Mouse (Mus musculus) ES-E14 (cell line): Measurements from ENCODE around the gene Zfp512b. TPM values are rescaled to one million over a fixed set of nuclear protein-coding genes. Genes with fewer than 3 reads are reported as not detected.

Source experiments
- DNase-seq: peaks from one replicate; pipeline ENCODE4 v3.0.0-alpha.2; 2013; ENCODE audit warnings: low read depth, low spot score
- H3K27ac ChIP-seq: 2 replicates; pipeline ENCODE4 v1.5.1; 2012; ENCODE audit warnings: low read depth, mild to moderate bottlenecking, low read length, moderate library complexity, mixed read lengths; ENCODE audit not compliant: poor library complexity, insufficient read depth, severe bottlenecking
- H3K36me3 ChIP-seq: 2 replicates; pipeline ENCODE4 v1.6.1; 2012; ENCODE audit warnings: mild to moderate bottlenecking, low read length, moderate library complexity, mixed read lengths; ENCODE audit not compliant: control insufficient read depth, poor library complexity, insufficient read depth, severe bottlenecking
- H3K4me1 ChIP-seq, 2 experiments: fragments of 150-350 bp in 1 of 2; sonication (generic) in 1 of 2; 2 replicates each; pipeline ENCODE4 v1.6.1; 2012; ENCODE audit warnings: low read length in 2 of 2, mild to moderate bottlenecking in 1 of 2, mixed read lengths in 1 of 2; ENCODE audit not compliant: control insufficient read depth in 2 of 2, insufficient read depth in 2 of 2, poor library complexity in 1 of 2
- H3K4me3 ChIP-seq, 2 experiments: fragments of 150-350 bp in 1 of 2; sonication (generic) in 1 of 2; 2 replicates each; pipeline ENCODE4 v1.5.1; 2012; ENCODE audit warnings: low read length in 2 of 2, low read depth in 1 of 2, mild to moderate bottlenecking in 1 of 2, mixed read lengths in 1 of 2; ENCODE audit not compliant: insufficient read depth in 1 of 2, poor library complexity in 1 of 2, severe bottlenecking in 1 of 2
- H3K9ac ChIP-seq: 2 replicates; pipeline ENCODE4 v1.6.1; 2012; ENCODE audit warnings: low read depth, mild to moderate bottlenecking, low read length, mixed read lengths; ENCODE audit not compliant: poor library complexity, insufficient read depth, severe bottlenecking
- H3K9me3 ChIP-seq: fragments of 150-350 bp; sonication (generic); 2 replicates; pipeline ENCODE4 v1.6.1; 2012; ENCODE audit warnings: low read depth, mild to moderate bottlenecking, low read length; ENCODE audit not compliant: control insufficient read depth, insufficient read depth
- CHD2 ChIP-seq: IDR thresholded peaks from 2 replicates; pipeline ENCODE4 v1.6.1; 2014; ENCODE audit warnings: mild to moderate bottlenecking, low read depth, low read length, inconsistent platforms
- HCFC1 ChIP-seq: IDR thresholded peaks from 2 replicates; pipeline ENCODE4 v1.6.1; 2012; ENCODE audit warnings: low read length, inconsistent platforms, borderline replicate concordance; ENCODE audit not compliant: insufficient read depth
- MAFK ChIP-seq: IDR thresholded peaks from 2 replicates; pipeline ENCODE4 v1.6.1; 2014; ENCODE audit warnings: mild to moderate bottlenecking, low read depth, low read length, inconsistent platforms; ENCODE audit not compliant: insufficient read depth
- ZC3H11A ChIP-seq: IDR thresholded peaks from 2 replicates; pipeline ENCODE4 v1.6.1; 2012; ENCODE audit warnings: low read depth, mild to moderate bottlenecking, inconsistent platforms, low read length, borderline replicate concordance
- ZNF384 ChIP-seq: IDR thresholded peaks from 2 replicates; pipeline ENCODE4 v1.6.1; 2012; ENCODE audit warnings: low read depth, low read length, inconsistent platforms
- in situ Hi-C, 2 experiments: fragments of 600-800 bp; cut with MboI; formaldehyde crosslinking; loops; one replicate each; pipeline ENCODE4 v1.15.1; 2025; ENCODE audit warnings: low sequenced_read_pairs in 2 of 2, inconsistent platforms in 1 of 2; ENCODE audit not compliant: unreplicated experiment in 2 of 2
- total RNA-seq: library from RNA; depleted of rRNA; stranded (reverse); fragments of 300-350 nt; gene quantifications from 2 replicates; pipeline ENCODE4 v1.2.3, GENCODE M21; 2012

The Zfp512b gene
- total RNA-seq, 1 experiment = 38.2 TPM

GRCm38 (mm10) chr2:181573961-181574360 is 18.6 kb downstream of the Zfp512b start:
- H3K36me3 ChIP-seq = no peaks in the 10 kb centered on the region; the same call in 1 of the 2 replicates
- DNase-seq = no peak
- TF ChIP-seq ZC3H11A = no peak
- TF ChIP-seq ZNF384 = no peak
- TF ChIP-seq HCFC1 = no peak
- no peak for TF ChIP-seq CHD2
- no peak for TF ChIP-seq MAFK

DNA sequence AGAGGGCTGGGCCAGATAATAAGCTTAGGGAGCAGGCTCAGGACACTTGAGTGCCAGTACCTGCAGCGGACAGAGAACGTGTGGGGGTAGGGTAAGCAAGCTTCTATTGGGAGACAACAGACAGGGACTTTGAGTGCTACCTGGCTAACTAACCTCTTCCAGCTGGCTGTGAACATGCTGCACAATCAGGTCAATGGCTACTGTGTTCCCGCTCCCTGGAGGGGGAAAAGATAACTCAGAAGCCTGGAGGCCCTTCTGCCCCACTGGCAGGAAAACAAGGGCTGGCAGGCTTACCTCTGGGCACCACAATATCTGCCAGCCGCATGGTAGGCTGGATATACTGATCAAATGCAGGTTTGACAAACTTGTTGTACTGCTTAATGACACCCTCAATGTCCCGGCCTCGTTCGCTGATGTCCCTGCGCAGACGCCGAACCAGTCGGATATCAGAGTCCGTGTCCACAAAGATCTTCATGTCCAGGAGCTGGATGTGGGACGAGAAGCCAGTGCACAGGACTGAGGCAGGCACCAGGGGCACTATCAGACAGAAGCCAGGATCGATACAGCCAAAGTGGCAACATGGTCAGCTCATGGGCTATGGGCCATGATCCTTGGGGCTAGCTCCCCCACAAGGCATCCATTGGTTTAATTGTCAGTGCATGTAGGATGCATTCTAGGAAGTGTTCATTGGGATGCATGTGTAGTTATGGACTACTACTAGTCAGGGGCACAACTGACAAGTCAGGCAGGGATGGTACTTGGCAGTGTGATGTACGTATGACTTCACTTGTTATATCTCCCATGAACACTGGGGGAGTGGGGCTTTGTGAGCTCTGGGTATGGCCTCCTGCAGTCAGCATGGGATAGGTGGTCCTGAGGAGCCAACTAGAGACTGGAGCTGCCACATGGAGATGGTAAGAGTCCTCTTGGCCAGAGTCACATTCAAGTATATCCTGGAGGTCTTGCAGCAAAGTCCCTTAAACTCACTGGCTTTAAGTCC is 19.4 kb downstream of the Zfp512b start:
- Histone ChIP-seq H3K4me1 (peaks cover 0 to 3% of the 10 kb centered on the region in 2 experiments; a peak in 1 of 4 replicates), H3K27ac (no peak overlapping the region), H3K4me3 (no peak overlapping the region), H3K9me3 (no peaks in the 10 kb centered on the region), H3K9ac (no peak overlapping the region), H3K36me3 (no peaks in the 10 kb centered on the region; the same call in 1 of the 2 replicates)
- TF ChIP-seq ZC3H11A (no peak), MAFK (no peak), ZNF384 (no peak), CHD2 (no peak)
- no peak for DNase-seq
- in situ Hi-C loops = no loop called here

More at GRCm38 (mm10) chr2:181573961-181574360, 18.6 kb downstream of the Zfp512b start:
- Histone ChIP-seq H3K9ac (no peak overlapping the region), H3K4me3 (no peak overlapping the region), H3K4me1 (peaks cover 0 to 3% of the 10 kb centered on the region in 2 experiments; a peak in 1 of 4 replicates), H3K9me3 (no peaks in the 10 kb centered on the region), H3K27ac (no peak overlapping the region)
- in situ Hi-C loops = no loop called here

DNA sequence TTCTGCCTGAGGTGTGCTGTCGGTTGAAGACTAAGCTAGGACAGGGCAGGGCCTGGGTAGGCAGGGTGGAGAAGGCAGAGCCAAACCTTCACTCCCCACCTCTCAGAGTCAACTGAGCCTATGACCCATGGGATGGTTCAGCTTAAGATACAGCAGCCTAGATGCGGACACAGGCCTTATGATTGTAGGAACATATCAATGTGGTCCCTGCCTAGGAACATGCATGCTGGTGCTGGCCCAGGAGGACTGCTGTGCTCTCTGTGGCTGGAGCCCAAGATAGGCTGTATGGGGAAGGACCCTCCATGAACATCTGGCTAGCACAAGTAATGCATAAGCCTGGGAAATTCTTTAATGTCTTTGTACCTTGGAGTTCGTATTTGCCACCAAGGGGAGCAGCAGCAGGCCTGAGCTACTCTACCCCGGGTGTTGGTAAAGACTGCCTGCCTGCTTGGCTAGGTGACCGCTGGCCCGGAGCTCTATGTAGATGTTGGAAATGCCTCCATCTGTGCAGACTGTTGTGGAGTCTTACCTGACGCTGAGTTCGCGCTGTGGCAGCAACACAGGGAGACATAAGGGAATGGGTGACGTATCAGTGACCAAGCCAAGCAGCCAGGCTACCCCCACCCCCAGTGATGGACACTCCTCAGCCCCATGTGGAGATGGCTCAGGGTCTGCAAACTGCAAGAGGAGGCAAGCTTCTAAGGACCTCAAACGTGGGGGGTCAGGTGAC is 20.5 kb downstream of the Zfp512b start:
- no peak for DNase-seq
- TF ChIP-seq MAFK (no peak), HCFC1 (no peak)
- H3K4me1 ChIP-seq = peaks cover 0 to 3% of the 10 kb centered on the region in 2 experiments; a peak in 1 of 4 replicates
- H3K4me3 ChIP-seq = no peak overlapping the region
- no peak overlapping the region for H3K27ac ChIP-seq
- H3K9me3 ChIP-seq = no peaks in the 10 kb centered on the region
- H3K36me3 ChIP-seq = no peaks in the 10 kb centered on the region; the same call in 1 of the 2 replicates
- in situ Hi-C loops = no loop called here
- no peak overlapping the region for H3K9ac ChIP-seq

- Histone ChIP-seq H3K27ac (no peak overlapping the region), H3K9me3 (no peaks in the 10 kb centered on the region), H3K4me1 (peaks cover 0 to 3% of the 10 kb centered on the region in 2 experiments; a peak in 1 of 4 replicates), H3K36me3 (no peaks in the 10 kb centered on the region; the same call in 1 of the 2 replicates), H3K4me3 (no peak overlapping the region), H3K9ac (no peak overlapping the region)
- in situ Hi-C loops = no loop called here
- no peak for DNase-seq
- TF ChIP-seq HCFC1 (no peak), ZNF384 (no peak), ZC3H11A (no peak), CHD2 (no peak), MAFK (no peak)
These were observed 21.5 kb downstream of the Zfp512b start for GRCm38 (mm10) chr2:181570921-181571595.
